Mouse (Mus musculus) hindbrain, embryonic 14.5 days (tissue): ENCODE data around the gene Zbed5. TPM values are rescaled to one million over a fixed set of nuclear protein-coding genes. Genes with fewer than 3 reads are reported as not detected.

Source experiments
- ATAC-seq: fragments of 200-750 bp; cut with Nextera tagmentation; 2 replicates; pipeline ENCODE4 v1.8.0; 2017; ENCODE audit warnings: moderate number of reproducible peaks, mild to moderate bottlenecking, moderate TSS enrichment, moderate library complexity; ENCODE audit not compliant: low FRiP score
- DNase-seq: peaks from one replicate; pipeline ENCODE4 v3.0.0-alpha.2; 2015; ENCODE audit warnings: low spot score
- H3K27ac ChIP-seq: fragments of 300-500 bp; sonication (generic); 2 replicates; pipeline ENCODE4 v1.5.1; 2014; ENCODE audit warnings: mild to moderate bottlenecking, moderate library complexity
- H3K27me3 ChIP-seq: fragments of 300-500 bp; sonication (generic); 2 replicates; pipeline ENCODE4 v1.6.1; 2014; ENCODE audit warnings: mild to moderate bottlenecking, low read length, mixed read lengths; ENCODE audit not compliant: control insufficient read depth, insufficient read depth
- H3K36me3 ChIP-seq: fragments of 300-500 bp; sonication (generic); replicated peaks from 2 replicates; pipeline ENCODE4 v1.6.1; 2014; ENCODE audit not compliant: control insufficient read depth, insufficient read depth
- H3K4me1 ChIP-seq: fragments of 300-500 bp; sonication (generic); replicated peaks from 2 replicates; pipeline ENCODE4 v1.6.1; 2014; ENCODE audit warnings: antibody characterized with exemption, low read length, mixed read lengths; ENCODE audit not compliant: control insufficient read depth, insufficient read depth
- H3K4me2 ChIP-seq: fragments of 300-500 bp; sonication (generic); replicated peaks from 2 replicates; pipeline ENCODE4 v1.6.1; 2014; ENCODE audit warnings: mild to moderate bottlenecking, moderate library complexity
- H3K4me3 ChIP-seq: fragments of 300-500 bp; sonication (generic); replicated peaks from 2 replicates; pipeline ENCODE4 v1.5.1; 2014; ENCODE audit warnings: mild to moderate bottlenecking, low read length
- H3K9ac ChIP-seq: fragments of 300-500 bp; sonication (generic); 2 replicates; pipeline ENCODE4 v1.6.1; 2014
- H3K9me3 ChIP-seq: fragments of 300-500 bp; sonication (generic); 2 replicates; pipeline ENCODE4 v1.6.1; 2016; ENCODE audit warnings: low read length; ENCODE audit not compliant: control insufficient read depth
- WGBS: fragments of 180-500 bp; shearing (Covaris S2); extraction: QIAGEN DNeasy Blood & Tissue Kit; methylation state at CpG from one replicate; pipeline ENCODE4 v1.1.7; 2014; 5-methylcytosine and 5-hydroxymethylcytosine counted together
- polyA plus RNA-seq: library from polyadenylated mRNA; unstranded; fragments of >200 nt; fragmentation: Nextera tagmentation; extraction: Ambion mirVana; gene quantifications from 2 replicates; pipeline ENCODE4 v1.2.1, GENCODE M21; 2014

Zbed5 gene
- polyA plus RNA-seq, 1 experiment from 2014 or later, result 16.4 TPM

DNA sequence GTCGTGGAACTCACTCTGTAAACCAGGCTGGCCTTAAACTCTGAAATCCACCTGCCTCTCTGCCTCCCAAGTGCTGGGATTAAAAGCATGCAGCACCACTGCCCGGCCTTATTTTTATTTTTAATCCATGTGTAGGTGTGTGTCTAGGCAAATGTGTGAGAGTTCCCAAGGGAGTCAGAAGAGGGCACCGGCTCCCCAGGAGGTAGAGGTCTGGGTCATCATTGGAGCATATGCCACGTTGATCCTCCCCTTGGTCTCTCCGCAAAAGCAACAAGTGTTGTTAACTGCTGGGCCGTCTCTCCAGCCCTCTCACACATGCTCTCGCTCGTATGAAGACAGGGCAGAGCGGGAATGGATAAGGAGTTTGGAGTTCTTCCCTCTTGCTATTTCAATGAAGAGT is 23.2 kb downstream of the Zbed5 start:
- Histone ChIP-seq H3K36me3 (no peaks in the 10 kb centered on the region), H3K4me3 (no peak overlapping the region), H3K4me1 (no peaks in the 10 kb centered on the region), H3K4me2 (no peak overlapping the region), H3K27me3 (no peaks in the 10 kb centered on the region), H3K9me3 (no peaks in the 10 kb centered on the region), H3K27ac (no peak overlapping the region), H3K9ac (no peak overlapping the region)
- no peak for DNase-seq
- ATAC-seq, result no peak
- 85% methylated on average over 9 of the region's 9 CpGs for WGBS

DNA sequence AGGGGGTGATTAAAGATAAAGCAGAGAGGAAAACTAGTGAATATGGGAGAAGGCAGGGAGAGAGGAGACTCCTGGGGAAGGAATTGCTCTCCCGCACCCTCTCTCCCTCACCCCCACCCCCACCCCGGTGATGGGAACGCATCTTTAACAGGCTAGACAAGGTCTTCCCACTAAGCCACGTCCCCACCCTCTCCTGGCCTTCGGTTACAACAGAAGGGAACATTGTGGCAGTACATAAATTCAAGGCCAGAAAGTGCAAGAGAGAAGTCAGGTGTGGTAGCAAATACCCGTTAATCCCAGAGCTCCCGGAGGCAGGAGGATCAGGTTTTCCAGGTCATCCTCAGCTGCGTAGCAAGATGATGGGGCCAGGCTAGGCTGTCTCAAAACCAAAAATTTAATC is 23.8 kb downstream of the Zbed5 start:
- WGBS, result 71% methylated on average over 8 of the region's 8 CpGs
- ATAC-seq, result no peak
- DNase-seq, result no peak

DNA sequence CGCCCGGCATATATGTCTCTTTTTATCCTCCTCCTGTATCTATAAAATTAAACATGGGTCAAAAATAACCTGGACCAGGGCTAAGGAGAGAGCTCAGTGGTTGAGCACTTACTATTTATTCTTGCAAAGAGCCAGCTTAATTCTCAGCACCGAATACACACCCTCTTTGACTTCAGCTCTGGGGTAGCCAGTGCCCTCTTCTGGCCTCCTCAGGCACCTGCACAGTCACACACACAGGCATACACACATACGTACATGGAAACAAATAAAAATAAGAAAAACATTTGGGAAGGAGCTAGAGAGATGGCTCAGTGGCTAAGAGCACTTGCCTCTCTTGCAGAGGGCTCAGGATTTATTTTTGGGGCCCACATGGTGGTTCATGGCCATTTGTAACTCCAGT is 26.4 kb downstream of the Zbed5 start:
- Histone ChIP-seq H3K27ac (no peak overlapping the region), H3K4me2 (no peak overlapping the region), H3K36me3 (no peaks in the 10 kb centered on the region), H3K27me3 (no peaks in the 10 kb centered on the region), H3K4me3 (no peak overlapping the region), H3K9me3 (no peaks in the 10 kb centered on the region), H3K9ac (no peak overlapping the region), H3K4me1 (no peaks in the 10 kb centered on the region)
- 97% methylated on average over 4 of the region's 4 CpGs for WGBS
- DNase-seq (no peak), ATAC-seq (no peak)

More for the DNA sequence above, 23.8 kb downstream of the Zbed5 start:
- Histone ChIP-seq H3K4me1 (no peaks in the 10 kb centered on the region), H3K9ac (no peak overlapping the region), H3K27ac (no peak overlapping the region), H3K36me3 (no peaks in the 10 kb centered on the region), H3K27me3 (no peaks in the 10 kb centered on the region), H3K4me2 (no peak overlapping the region), H3K4me3 (no peak overlapping the region), H3K9me3 (no peaks in the 10 kb centered on the region)

DNA sequence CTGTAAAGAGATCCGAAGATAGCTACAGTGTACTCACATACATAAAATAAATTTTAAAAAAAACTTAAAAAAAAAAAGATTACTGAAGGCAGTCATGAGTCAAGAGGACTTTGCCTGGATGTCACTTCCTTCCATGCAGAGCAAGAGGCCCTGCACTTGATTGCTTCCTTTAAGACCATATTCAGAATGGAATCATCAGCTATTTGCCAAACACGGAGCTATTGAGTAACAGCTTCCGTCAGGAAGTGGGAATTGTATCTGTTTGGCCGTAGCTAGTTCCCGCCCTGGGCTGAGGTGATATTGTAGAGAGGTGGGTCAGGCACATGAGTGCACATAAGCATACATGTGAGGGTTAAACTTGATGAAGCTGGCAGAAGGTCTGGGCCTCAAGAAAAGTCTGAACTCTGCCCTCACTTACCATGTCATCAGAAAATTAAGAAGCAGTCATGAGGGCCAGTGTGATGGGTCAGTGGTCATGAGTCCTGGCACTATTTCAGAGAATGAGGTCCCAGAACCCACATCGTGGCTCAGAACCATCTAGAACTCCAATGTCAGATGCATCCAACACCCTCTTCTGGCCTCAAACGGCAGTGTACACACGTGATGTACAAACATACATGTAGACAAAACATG is 29.4 kb downstream of the Zbed5 start:
- H3K27me3 ChIP-seq, result no peaks in the 10 kb centered on the region
- no peak overlapping the region for H3K27ac ChIP-seq
- H3K9ac ChIP-seq, result no peak overlapping the region
- H3K4me3 ChIP-seq, result no peak overlapping the region
- H3K9me3 ChIP-seq, result no peaks in the 10 kb centered on the region
- H3K4me2 ChIP-seq, result no peak overlapping the region
- no peaks in the 10 kb centered on the region for H3K4me1 ChIP-seq
- WGBS, result 93% methylated on average over 8 of the region's 8 CpGs
- no peaks in the 10 kb centered on the region for H3K36me3 ChIP-seq
- ATAC-seq (no peak), DNase-seq (no peak)

DNA sequence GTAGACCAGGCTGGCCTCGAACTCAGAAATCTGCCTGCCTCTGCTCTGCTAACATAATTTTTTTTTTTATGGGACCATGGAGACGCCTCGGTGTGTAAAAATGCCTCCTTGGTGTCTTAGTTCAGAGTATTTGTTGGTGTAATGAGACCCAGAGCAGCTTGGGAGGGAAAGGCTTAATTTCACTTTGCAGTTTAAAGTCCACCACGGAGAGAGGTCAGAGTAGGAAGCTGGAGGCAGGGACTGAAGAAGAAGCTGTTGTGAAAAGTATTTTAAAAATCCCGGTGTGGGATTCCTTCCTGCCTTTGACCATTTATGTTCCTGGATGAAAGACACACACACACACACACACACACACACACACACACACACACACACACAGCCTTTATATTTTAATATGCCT is 30.4 kb downstream of the Zbed5 start:
- Histone ChIP-seq H3K27me3 (no peaks in the 10 kb centered on the region), H3K4me1 (no peaks in the 10 kb centered on the region), H3K36me3 (no peaks in the 10 kb centered on the region), H3K4me2 (no peak overlapping the region), H3K9ac (no peak overlapping the region), H3K9me3 (no peaks in the 10 kb centered on the region), H3K4me3 (no peak overlapping the region), H3K27ac (no peak overlapping the region)
- 82% methylated on average over 5 of the region's 5 CpGs for WGBS
- ATAC-seq, result no peak
- no peak for DNase-seq

DNA sequence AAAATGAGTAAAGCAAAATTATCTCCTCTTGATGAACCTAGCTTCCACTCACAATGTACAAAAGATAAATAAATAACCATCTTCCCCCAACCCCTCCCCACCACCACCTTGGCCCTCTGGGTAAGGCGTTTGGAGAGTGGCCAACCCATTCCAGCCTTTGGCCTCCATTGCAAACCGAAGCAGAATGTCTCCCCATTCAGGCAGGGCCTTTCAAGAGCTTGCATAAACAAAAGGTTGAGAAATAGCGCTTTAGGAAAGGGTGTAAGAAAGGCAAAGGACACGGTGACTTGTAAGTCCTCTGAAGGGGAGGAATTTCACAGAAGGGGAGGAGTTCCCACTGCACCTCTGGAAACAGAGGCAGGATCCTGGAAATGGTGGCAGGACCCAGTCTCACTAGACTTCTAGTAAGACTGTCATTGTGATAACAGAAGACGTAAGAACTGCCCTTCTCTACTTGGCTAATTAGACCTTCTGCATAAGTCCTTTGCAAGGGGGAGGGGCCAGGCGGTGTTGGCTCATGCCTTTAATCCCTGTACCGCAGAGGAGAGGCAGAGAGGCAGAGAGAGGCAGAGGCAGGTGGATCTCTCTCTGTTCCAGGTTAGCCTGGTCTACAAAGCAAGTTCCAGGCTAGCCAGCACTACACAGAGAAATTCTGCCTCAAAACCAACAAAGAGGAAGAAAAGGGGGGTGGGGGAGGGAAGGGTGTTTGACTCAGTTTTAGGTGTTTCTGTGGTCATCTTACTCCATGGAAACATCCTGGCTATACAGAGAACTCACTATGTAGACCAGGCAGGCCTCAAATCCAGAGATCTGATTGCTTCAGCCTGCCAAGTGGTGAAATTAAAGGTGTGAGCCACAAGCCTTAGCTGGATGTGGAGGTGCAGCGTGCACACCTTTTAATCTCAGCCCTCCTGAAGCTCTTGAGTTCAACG is 34.7 kb downstream of the Zbed5 start:
- DNase-seq, result no peak
- 45% methylated on average over 9 of the region's 9 CpGs for WGBS
- H3K9ac ChIP-seq, result no peak overlapping the region

DNA sequence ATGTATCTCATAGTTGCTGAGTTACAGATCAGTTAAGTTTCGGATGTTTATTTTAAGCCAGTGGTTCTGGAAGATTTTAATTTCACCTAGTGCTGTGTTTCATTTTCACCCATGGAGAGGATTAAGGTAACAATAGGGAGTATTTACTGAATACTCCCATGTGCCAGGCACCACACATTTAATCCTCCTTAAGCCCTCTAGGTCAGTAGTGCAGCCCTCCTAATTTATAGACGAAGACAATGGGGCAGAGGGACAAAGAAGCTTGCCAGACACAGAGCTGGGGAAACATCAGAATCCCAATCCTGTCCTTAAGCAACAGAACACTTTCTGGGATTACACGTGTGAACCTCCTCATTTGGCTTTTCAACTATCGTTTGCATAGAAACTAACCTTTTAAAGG is 41.4 kb downstream of the Zbed5 start:
- 45% methylated on average over 4 of the region's 4 CpGs for WGBS
- no peak overlapping the region for H3K27ac ChIP-seq
- DNase-seq, result no peak
- no peaks in the 10 kb centered on the region for H3K27me3 ChIP-seq
- H3K4me2 ChIP-seq, result no peak overlapping the region
- no peaks in the 10 kb centered on the region for H3K9me3 ChIP-seq
- no peak for ATAC-seq
- H3K4me3 ChIP-seq, result no peak overlapping the region
- no peaks in the 10 kb centered on the region for H3K36me3 ChIP-seq
- no peak overlapping the region for H3K9ac ChIP-seq
- no peaks in the 10 kb centered on the region for H3K4me1 ChIP-seq

More for the DNA sequence above, 34.7 kb downstream of the Zbed5 start:
- no peaks in the 10 kb centered on the region for H3K4me1 ChIP-seq
- no peak overlapping the region for H3K4me2 ChIP-seq
- no peak overlapping the region for H3K4me3 ChIP-seq
- no peak for ATAC-seq
- H3K9me3 ChIP-seq, result no peaks in the 10 kb centered on the region
- H3K36me3 ChIP-seq, result no peaks in the 10 kb centered on the region
- H3K27ac ChIP-seq, result no peak overlapping the region
- H3K27me3 ChIP-seq, result no peaks in the 10 kb centered on the region

DNA sequence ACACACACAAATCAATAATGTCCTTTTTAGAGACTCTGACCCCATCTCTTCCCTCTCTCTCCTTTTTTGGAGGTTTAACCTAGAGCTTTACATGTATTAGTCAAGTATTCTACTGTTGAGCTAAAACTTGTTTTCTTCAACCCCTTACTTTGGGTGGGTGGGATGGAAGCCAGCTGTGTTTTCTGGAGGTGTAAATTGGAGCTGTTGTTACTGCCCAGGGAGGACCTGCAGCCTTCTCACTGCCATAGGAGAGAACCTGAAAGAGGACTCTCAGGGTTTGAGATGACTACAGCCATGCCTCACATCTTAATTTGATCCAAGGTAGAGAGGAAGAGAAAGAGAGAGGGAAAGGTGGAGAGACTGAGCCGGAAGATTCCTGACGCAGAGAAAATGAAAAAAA is 44.8 kb downstream of the Zbed5 start:
- Histone ChIP-seq H3K27me3 (no peaks in the 10 kb centered on the region), H3K9me3 (no peaks in the 10 kb centered on the region), H3K36me3 (no peaks in the 10 kb centered on the region; the same call in 1 of the 2 replicates), H3K9ac (no peak overlapping the region), H3K4me3 (no peak overlapping the region), H3K4me1 (peaks cover 6% of the 10 kb centered on the region), H3K4me2 (no peak overlapping the region), H3K27ac (no peak overlapping the region)
- WGBS, result 73% methylated on average over 2 of the region's 2 CpGs
- ATAC-seq (no peak), DNase-seq (no peak)

DNA sequence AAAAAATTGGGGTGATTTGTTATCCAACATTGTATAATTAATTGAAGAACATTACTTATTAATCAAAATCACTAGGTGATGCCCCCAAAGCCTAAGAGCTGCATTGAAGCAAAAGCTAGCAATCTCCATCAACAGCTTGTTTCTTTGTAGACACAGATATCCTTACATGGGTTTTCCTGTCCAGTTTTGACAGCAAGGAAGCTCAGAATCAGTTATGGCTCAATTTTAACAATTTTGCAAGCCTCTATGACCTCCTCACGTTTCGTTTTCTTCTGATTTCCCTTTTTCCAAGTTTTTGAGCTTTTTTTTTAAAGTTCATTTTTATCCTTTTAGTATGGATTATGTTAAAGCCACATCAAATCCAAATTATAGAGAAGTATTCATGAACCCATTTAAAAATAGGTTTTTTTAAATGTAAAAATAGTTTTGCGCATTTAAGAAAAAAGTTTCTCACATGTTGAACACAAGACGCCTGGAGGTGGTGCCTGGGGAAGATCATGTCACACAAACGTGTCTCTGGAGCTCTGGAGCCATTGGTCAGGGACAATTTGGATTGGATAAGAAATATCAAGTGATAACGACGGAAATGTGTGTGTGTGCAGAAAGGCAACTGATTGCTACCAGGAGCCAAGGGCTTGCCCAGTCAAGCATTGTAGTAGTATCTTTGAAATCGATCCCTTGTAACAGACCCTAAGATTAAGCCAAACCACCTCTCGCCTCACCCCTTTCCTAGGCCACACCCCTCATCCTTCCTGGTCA is 45.4 kb downstream of the Zbed5 start:
- peak overlapping the region; percentile 48 for H3K4me2 ChIP-seq
- ATAC-seq, result no peak; the same call in 1 of the 2 replicates
- peaks cover 6% of the 10 kb centered on the region for H3K4me1 ChIP-seq
- H3K27me3 ChIP-seq, result no peaks in the 10 kb centered on the region
- H3K9ac ChIP-seq, result peak overlapping the region; percentile 48
- peak overlapping the region; percentile 85 for H3K4me3 ChIP-seq
- H3K36me3 ChIP-seq, result no peaks in the 10 kb centered on the region; the same call in 1 of the 2 replicates
- peak overlapping the region; percentile 66 for H3K27ac ChIP-seq
- peak; percentile 28 for DNase-seq
- no peaks in the 10 kb centered on the region for H3K9me3 ChIP-seq
- WGBS, result 10% methylated on average over 9 of the region's 9 CpGs
